Mouse (Mus musculus): ENCODE results near the gene Scgb1a1.

- TF ChIP-seq POLR2A (IDR thresholded peaks at IDR 0.05; ENCODE audit: borderline replicate concordance, extremely low read depth, insufficient read depth, insufficient read length, poor library complexity, severe bottlenecking) (no peak), CTCF (IDR thresholded peaks at IDR 0.05; ENCODE audit: borderline replicate concordance, extremely low read depth, insufficient read depth, insufficient read length) (no peak)
Measured at GRCm38 (mm10) chr19:9067292-9067691, 20.5 kb downstream of the Scgb1a1 start.
